Mouse (Mus musculus): Measurements from ENCODE around the gene Foxa1. TPM values are rescaled to one million over a fixed set of nuclear protein-coding genes. Genes with fewer than 3 reads are reported as not detected.

Gene Foxa1
- polyA plus RNA-seq, 1 experiment from 2014 or later: 1.1 TPM

- no peaks in the 10 kb centered on the region for H3K9me3 ChIP-seq (replicated peaks; ENCODE audit: control insufficient read depth, low read length, poor library complexity, severe bottlenecking)
- WGBS: 3% methylated on average over 25 of the region's 25 CpGs
- H3K4me1 ChIP-seq (ENCODE audit: control insufficient read depth, insufficient read depth, low read length): peaks cover 5% of the 10 kb centered on the region; the same call in 1 of the 2 replicates
- peaks cover 64% of the 10 kb centered on the region for H3K27me3 ChIP-seq (ENCODE audit: control insufficient read depth, insufficient read depth, low read depth, low read length)
- H3K4me2 ChIP-seq (ENCODE audit: low read length): no peak overlapping the region
- no peak for ATAC-seq
- H3K36me3 ChIP-seq (ENCODE audit: control insufficient read depth, insufficient read depth, low read length): no peaks in the 10 kb centered on the region
- no peak overlapping the region for H3K4me3 ChIP-seq (ENCODE audit: low read depth, low read length)
- H3K27ac ChIP-seq (ENCODE audit: low read length): no peak overlapping the region
- H3K9ac ChIP-seq (ENCODE audit: low read depth, low read length): no peak overlapping the region
Observed at GRCm38 (mm10) chr12:57536056-57536908, 10.4 kb downstream of the Foxa1 start.

DNA sequence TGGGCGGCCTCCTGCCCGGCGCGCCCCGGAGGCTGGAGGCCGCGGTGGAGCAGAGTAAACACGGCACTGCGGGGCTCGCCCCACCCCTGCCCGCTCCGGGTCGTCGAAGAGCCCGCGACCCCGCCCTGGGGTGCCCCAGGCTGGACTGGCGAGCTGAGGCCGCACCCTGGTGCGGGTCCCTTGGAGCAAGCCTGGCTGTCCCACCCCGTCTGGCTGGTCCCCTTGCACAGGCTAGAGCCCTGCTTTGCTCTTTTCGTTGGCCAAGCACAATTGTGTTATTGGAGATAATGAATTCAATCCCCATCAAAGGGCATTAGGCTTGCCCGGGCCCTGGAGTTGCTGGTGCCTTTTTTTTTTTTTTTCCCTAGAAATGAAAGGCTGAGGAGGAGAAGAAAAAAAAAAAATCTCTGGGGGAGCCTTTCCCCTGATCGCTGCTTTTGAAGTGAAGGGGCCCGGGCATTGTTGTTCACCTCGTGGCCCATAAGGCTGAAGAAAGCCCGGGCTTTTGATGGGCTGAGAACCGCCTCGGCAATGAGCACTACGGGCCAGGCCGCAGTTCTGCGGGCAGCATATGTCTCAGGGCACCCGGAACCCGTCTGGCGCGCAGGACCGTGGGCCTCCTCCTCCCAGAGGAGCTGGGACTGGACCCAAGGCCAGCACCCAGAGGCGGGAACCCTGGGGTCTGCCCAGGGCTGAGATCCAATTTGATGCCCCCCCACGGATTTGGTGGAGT, 11.7 kb downstream of the Foxa1 start:
- Histone ChIP-seq H3K27ac (ENCODE audit: low read length) (peak overlapping the region; percentile 37; the same call in 1 of the 2 replicates), H3K9ac (ENCODE audit: low read depth, low read length) (no peak overlapping the region), H3K4me1 (ENCODE audit: control insufficient read depth, insufficient read depth, low read length) (peaks cover 10% of the 10 kb centered on the region), H3K9me3 (replicated peaks; ENCODE audit: control insufficient read depth, low read length, poor library complexity, severe bottlenecking) (no peaks in the 10 kb centered on the region), H3K27me3 (ENCODE audit: control insufficient read depth, insufficient read depth, low read depth, low read length) (peaks cover 60% of the 10 kb centered on the region), H3K36me3 (ENCODE audit: control insufficient read depth, insufficient read depth, low read length) (no peaks in the 10 kb centered on the region), H3K4me2 (ENCODE audit: low read length) (0 out of 2 replicates have a peak overlapping the region, but pooled peaks have one; percentile 21), H3K4me3 (ENCODE audit: low read depth, low read length) (no peak overlapping the region)
- WGBS: under 1% methylated on average over 38 of the region's 39 CpGs
- peak; percentile 55 for ATAC-seq

GRCm38 (mm10) chr12:57534517-57534878, 12.2 kb downstream of the Foxa1 start:
- H3K4me3 ChIP-seq (ENCODE audit: low read depth, low read length): no peak overlapping the region
- H3K27ac ChIP-seq (ENCODE audit: low read length): no peak overlapping the region
- 2% methylated on average over 5 of the region's 6 CpGs for WGBS
- peaks cover 10% of the 10 kb centered on the region for H3K4me1 ChIP-seq (ENCODE audit: control insufficient read depth, insufficient read depth, low read length)
- no peak for ATAC-seq
- no peak overlapping the region for H3K9ac ChIP-seq (ENCODE audit: low read depth, low read length)
- H3K9me3 ChIP-seq (replicated peaks; ENCODE audit: control insufficient read depth, low read length, poor library complexity, severe bottlenecking): no peaks in the 10 kb centered on the region
- no peak overlapping the region for H3K4me2 ChIP-seq (ENCODE audit: low read length)
- H3K27me3 ChIP-seq (ENCODE audit: control insufficient read depth, insufficient read depth, low read depth, low read length): peaks cover 60% of the 10 kb centered on the region
- H3K36me3 ChIP-seq (ENCODE audit: control insufficient read depth, insufficient read depth, low read length): no peaks in the 10 kb centered on the region

DNA sequence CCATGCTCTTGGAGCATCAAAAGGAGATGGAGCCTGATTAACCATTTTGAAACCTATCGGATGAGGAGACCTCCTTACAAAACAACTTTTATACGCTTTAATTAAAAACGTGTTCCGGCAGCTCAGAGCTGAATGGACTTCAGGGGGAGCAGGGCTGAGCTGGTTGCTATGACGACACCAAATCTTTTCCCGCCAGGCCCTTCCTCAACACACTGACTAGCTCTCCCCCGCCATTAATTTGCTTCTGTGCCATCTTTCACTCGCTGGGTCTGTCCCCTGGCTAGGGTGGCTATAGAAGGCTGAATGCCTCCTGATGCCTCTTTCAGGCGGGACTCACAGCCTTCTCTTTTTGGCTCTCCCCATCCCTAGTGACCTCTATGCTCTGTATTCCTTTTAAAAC, 16.2 kb downstream of the Foxa1 start:
- 4% methylated on average over 9 of the region's 9 CpGs for WGBS
- H3K4me1 ChIP-seq (ENCODE audit: control insufficient read depth, insufficient read depth, low read length): peaks cover 8% of the 10 kb centered on the region
- peaks cover 54% of the 10 kb centered on the region for H3K27me3 ChIP-seq (ENCODE audit: control insufficient read depth, insufficient read depth, low read depth, low read length)
- no peak overlapping the region for H3K27ac ChIP-seq (ENCODE audit: low read length)
- H3K4me3 ChIP-seq (ENCODE audit: low read depth, low read length): no peak overlapping the region
- H3K36me3 ChIP-seq (ENCODE audit: control insufficient read depth, insufficient read depth, low read length): no peaks in the 10 kb centered on the region
- peak; percentile 81 for ATAC-seq
- H3K4me2 ChIP-seq (ENCODE audit: low read length): peak overlapping the region; percentile 29
- no peak overlapping the region for H3K9ac ChIP-seq (ENCODE audit: low read depth, low read length)
- H3K9me3 ChIP-seq (replicated peaks; ENCODE audit: control insufficient read depth, low read length, poor library complexity, severe bottlenecking): no peaks in the 10 kb centered on the region

DNA sequence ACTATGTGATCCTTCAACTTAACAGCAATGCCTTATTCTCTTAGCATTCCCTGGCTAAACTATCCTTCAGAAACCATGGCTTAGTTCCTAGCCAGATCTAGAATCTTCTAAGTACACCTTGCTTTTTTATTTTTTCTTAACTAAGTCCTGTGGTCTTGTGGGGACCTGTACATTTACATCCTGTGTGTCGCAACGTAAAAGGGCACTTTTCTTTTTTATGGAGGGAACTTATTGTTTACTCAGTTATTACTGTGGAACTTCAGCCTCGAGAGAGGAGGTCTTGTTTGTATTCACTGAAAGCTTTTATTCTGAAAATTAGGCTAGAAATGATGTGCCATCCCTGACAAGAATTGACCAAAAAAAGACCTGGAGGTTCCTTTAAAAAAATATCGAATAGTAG, 18.4 kb downstream of the Foxa1 start:
- no peaks in the 10 kb centered on the region for H3K9me3 ChIP-seq (replicated peaks; ENCODE audit: control insufficient read depth, low read length, poor library complexity, severe bottlenecking)
- WGBS: 87% methylated on average over 4 of the region's 4 CpGs
- H3K9ac ChIP-seq (ENCODE audit: low read depth, low read length): no peak overlapping the region
- H3K36me3 ChIP-seq (ENCODE audit: control insufficient read depth, insufficient read depth, low read length): no peaks in the 10 kb centered on the region
- ATAC-seq: no peak
- H3K4me2 ChIP-seq (ENCODE audit: low read length): no peak overlapping the region
- H3K4me3 ChIP-seq (ENCODE audit: low read depth, low read length): no peak overlapping the region
- no peak overlapping the region for H3K27ac ChIP-seq (ENCODE audit: low read length)
- peaks cover 5% of the 10 kb centered on the region for H3K4me1 ChIP-seq (ENCODE audit: control insufficient read depth, insufficient read depth, low read length)
- peaks cover 37% of the 10 kb centered on the region for H3K27me3 ChIP-seq (ENCODE audit: control insufficient read depth, insufficient read depth, low read depth, low read length)

DNA sequence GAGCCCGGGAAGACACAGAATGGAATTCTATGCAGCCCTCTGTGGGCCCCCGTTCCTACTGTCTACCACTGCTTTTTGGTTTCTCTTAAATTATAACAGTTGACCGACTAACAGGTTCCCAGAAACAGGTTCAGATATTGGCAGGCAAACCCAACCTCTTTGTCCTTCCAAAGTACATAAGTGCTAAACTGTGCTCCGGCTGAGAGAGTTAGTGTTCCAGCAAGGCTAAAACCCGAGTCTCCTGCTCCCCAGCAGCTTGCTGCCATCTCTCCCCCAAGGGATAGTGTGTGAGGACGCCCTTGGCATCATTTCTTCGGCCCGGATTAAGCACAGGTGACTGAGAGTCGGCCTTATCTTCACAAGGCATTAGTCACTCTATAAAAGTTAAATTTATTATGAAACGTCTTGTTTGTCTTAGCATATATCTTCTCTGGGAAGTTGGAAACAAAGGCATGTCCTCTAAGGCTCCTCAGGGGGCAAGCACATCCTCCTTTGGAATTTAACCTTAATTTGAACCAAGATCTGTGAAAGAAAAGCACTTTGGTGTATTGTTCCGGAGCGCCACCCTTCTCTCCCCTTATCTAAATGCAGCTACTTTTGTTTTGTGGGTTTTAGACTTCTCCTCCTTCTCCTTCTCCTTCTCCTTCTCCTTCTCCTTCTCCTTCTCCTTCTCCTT, 30.9 kb downstream of the Foxa1 start:
- no peaks in the 10 kb centered on the region for H3K36me3 ChIP-seq (ENCODE audit: control insufficient read depth, insufficient read depth, low read length)
- 45% methylated on average over 12 of the region's 12 CpGs for WGBS
- no peak for ATAC-seq
- no peak overlapping the region for H3K4me3 ChIP-seq (ENCODE audit: low read depth, low read length)
- no peak overlapping the region for H3K27ac ChIP-seq (ENCODE audit: low read length)
- H3K4me2 ChIP-seq (ENCODE audit: low read length): no peak overlapping the region
- H3K4me1 ChIP-seq (ENCODE audit: control insufficient read depth, insufficient read depth, low read length): no peaks in the 10 kb centered on the region
- H3K9ac ChIP-seq (ENCODE audit: low read depth, low read length): no peak overlapping the region
- H3K9me3 ChIP-seq (replicated peaks; ENCODE audit: control insufficient read depth, low read length, poor library complexity, severe bottlenecking): no peaks in the 10 kb centered on the region
- H3K27me3 ChIP-seq (ENCODE audit: control insufficient read depth, insufficient read depth, low read depth, low read length): no peaks in the 10 kb centered on the region

GRCm38 (mm10) chr12:57514552-57514951, 32.2 kb downstream of the Foxa1 start:
- Histone ChIP-seq H3K9me3 (replicated peaks; ENCODE audit: control insufficient read depth, low read length, poor library complexity, severe bottlenecking) (no peaks in the 10 kb centered on the region), H3K4me3 (ENCODE audit: low read depth, low read length) (no peak overlapping the region)
- WGBS: 53% methylated on average over 1 of the region's 1 CpGs

GRCm38 (mm10) chr12:57511560-57511959, 35.2 kb downstream of the Foxa1 start:
- 88% methylated on average over 5 of the region's 5 CpGs for WGBS
- Histone ChIP-seq H3K4me2 (ENCODE audit: low read length) (no peak overlapping the region), H3K27ac (ENCODE audit: low read length) (no peak overlapping the region), H3K27me3 (ENCODE audit: control insufficient read depth, insufficient read depth, low read depth, low read length) (no peaks in the 10 kb centered on the region; the same call in 1 of the 2 replicates), H3K4me3 (ENCODE audit: low read depth, low read length) (no peak overlapping the region), H3K4me1 (ENCODE audit: control insufficient read depth, insufficient read depth, low read length) (no peaks in the 10 kb centered on the region), H3K9ac (ENCODE audit: low read depth, low read length) (no peak overlapping the region), H3K36me3 (ENCODE audit: control insufficient read depth, insufficient read depth, low read length) (no peaks in the 10 kb centered on the region), H3K9me3 (replicated peaks; ENCODE audit: control insufficient read depth, low read length, poor library complexity, severe bottlenecking) (no peaks in the 10 kb centered on the region)
- no peak for ATAC-seq

More at GRCm38 (mm10) chr12:57514552-57514951, 32.2 kb downstream of the Foxa1 start:
- Histone ChIP-seq H3K9ac (ENCODE audit: low read depth, low read length) (no peak overlapping the region), H3K4me1 (ENCODE audit: control insufficient read depth, insufficient read depth, low read length) (no peaks in the 10 kb centered on the region), H3K27me3 (ENCODE audit: control insufficient read depth, insufficient read depth, low read depth, low read length) (no peaks in the 10 kb centered on the region), H3K36me3 (ENCODE audit: control insufficient read depth, insufficient read depth, low read length) (no peaks in the 10 kb centered on the region), H3K27ac (ENCODE audit: low read length) (no peak overlapping the region), H3K4me2 (ENCODE audit: low read length) (no peak overlapping the region)
- no peak for ATAC-seq

All from midbrain, embryonic 16.5 days (tissue).